Mouse (Mus musculus) heart, adult 2 months (tissue): Measurements from ENCODE around the gene Psmd9. TPM values are rescaled to one million over a fixed set of nuclear protein-coding genes. Genes with fewer than 3 reads are reported as not detected.

Experiments used
- DNase-seq, 2 experiments: peaks; one replicate each; pipeline ENCODE4 v3.0.0; 2021
- H3K27ac ChIP-seq: fragments of 200-600 bp; 2 replicates; pipeline ENCODE4 v1.8.1; 2022
- H3K27me3 ChIP-seq: fragments of 200-500 bp; 2 replicates; pipeline ENCODE4 v1.6.1; 2012; ENCODE audit warnings: mild to moderate bottlenecking, low read length, inconsistent platforms, mixed read lengths; ENCODE audit not compliant: control insufficient read depth, insufficient read depth
- H3K36me3 ChIP-seq: fragments of 200-500 bp; 2 replicates; pipeline ENCODE4 v1.6.1; 2012; ENCODE audit warnings: low read length, inconsistent platforms; ENCODE audit not compliant: control insufficient read depth, insufficient read depth
- H3K4me1 ChIP-seq: fragments of 200-500 bp; 2 replicates; pipeline ENCODE4 v1.6.1; 2011; ENCODE audit warnings: low read length; ENCODE audit not compliant: control insufficient read depth, insufficient read depth
- H3K4me3 ChIP-seq: fragments of 200-600 bp; 2 replicates; pipeline ENCODE4 v1.8.1; 2022
- H3K79me2 ChIP-seq: fragments of 200-500 bp; replicated peaks from 2 replicates; pipeline ENCODE4 v1.6.1; 2012; ENCODE audit warnings: mild to moderate bottlenecking, inconsistent platforms, low read length, moderate library complexity, mixed read lengths; ENCODE audit not compliant: control insufficient read depth, insufficient read depth
- H3K9ac ChIP-seq: fragments of 200-500 bp; 2 replicates; pipeline ENCODE4 v1.6.1; 2012; ENCODE audit warnings: low read depth, mild to moderate bottlenecking, control low read depth, inconsistent platforms, low read length, mixed read lengths
- CTCF ChIP-seq: fragments of 200-600 bp; IDR thresholded peaks from 2 replicates; pipeline ENCODE4 v1.8.1; 2022; ENCODE audit warnings: antibody characterized with exemption, mild to moderate bottlenecking, moderate library complexity
- EP300 ChIP-seq: fragments of 200-500 bp; IDR thresholded peaks from 2 replicates; pipeline ENCODE4 v1.6.1; 2011; ENCODE audit warnings: low read depth, low read length, control low read depth; ENCODE audit not compliant: insufficient read depth
- POLR2A ChIP-seq: fragments of 200-500 bp; IDR thresholded peaks from 2 replicates; pipeline ENCODE4 v1.6.1; 2011; ENCODE audit warnings: mild to moderate bottlenecking, low read depth, low read length, control low read depth; ENCODE audit not compliant: insufficient read depth
- WGBS: fragments of 180-500 bp; shearing (Covaris S2); methylation state at CpG from one replicate; pipeline ENCODE4 v1.1.7; 2018; 5-methylcytosine and 5-hydroxymethylcytosine counted together
- intact Hi-C: fragments of 180-260 bp; cut with DNase I; formaldehyde crosslinking; loops from one replicate; pipeline ENCODE4 v1.15.1; 2025
- polyA plus RNA-seq: library from polyadenylated mRNA; depleted of rRNA; stranded (reverse); fragments of >200 nt; gene quantifications from 2 replicates; pipeline ENCODE4 v1.2.3, GENCODE M21; 2012
- total RNA-seq, 2 experiments: library from RNA; stranded (reverse); gene quantifications; 2 replicates each; pipeline ENCODE4 v1.2.3; 2021

Gene Psmd9
- total and polyA plus RNA-seq, 3 experiments: 13.3 to 16.4 (median 14.8) TPM

DNA sequence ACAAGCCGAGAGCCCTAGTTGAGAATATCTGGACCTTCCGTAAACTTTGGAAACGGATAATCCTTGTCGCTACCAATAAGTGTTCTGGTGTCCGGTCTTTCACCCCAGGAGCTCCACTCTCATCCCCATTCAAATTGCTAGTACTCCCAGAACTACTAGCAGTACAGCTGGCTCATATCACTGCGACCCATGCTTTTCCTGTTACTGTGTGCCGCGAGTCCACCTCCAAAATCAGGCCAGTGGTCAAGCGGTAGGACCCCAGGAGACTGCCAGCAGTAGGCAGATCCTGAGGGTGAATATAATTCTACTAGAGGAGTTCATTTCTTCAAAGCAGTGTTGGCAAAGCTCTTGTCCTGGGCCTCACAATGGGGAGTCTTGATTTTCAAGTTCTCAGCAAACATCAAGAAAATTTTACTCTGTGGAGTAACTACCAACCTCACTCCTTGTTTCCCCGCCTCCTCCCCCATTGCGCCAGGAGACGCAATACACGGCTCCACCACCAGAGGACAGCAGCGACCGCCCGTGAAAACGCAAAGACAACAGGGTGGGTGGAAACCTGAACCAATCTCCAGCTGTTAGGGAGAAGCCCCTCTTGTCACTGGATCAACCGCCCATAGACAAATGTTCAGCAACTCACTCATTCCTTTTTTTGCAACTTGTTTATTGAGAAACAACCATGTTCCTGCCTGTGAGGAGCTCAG is 36.0 kb upstream of the Psmd9 start:
- H3K9ac ChIP-seq: no peak overlapping the region
- peak overlapping the region; percentile 100 for H3K27ac ChIP-seq
- WGBS: 14% methylated on average over 18 of the region's 18 CpGs
- TF ChIP-seq EP300 (peak; percentile 98), POLR2A (peak; percentile 55; the same call in 1 of the 2 replicates), CTCF (peak; percentile 92)
- H3K27me3 ChIP-seq: no peaks in the 10 kb centered on the region
- peak; percentile 88 to 94 for DNase-seq
- intact Hi-C loops: loop anchor here (1.0 kb wide), 3 partner anchors 16 to 69 kb away; no protein-coding TSS in a partner anchor
- H3K36me3 ChIP-seq: peaks cover 15% of the 10 kb centered on the region
- H3K79me2 ChIP-seq: no peaks in the 10 kb centered on the region
- H3K4me3 ChIP-seq: no peak overlapping the region
- H3K4me1 ChIP-seq: peaks cover 20% of the 10 kb centered on the region

DNA sequence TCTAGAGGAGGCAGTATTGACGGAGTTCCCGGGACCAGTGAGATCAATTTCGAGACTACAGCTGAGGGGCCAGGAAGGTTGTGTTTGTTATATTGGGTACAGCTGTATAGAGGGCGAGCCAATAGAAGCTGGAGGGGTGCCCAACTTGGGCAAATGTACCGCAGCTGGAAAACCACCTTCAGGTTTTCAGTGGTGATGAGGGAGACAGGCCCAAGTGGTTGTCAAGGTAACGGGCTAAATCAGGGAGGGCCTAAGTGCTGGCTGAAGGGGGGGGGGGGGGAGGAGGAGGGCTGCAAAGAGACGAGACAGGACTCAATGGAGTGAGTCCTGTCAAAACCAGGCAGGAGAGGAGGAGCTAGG is 35.4 kb upstream of the Psmd9 start:
- no peak for TF ChIP-seq CTCF
- no peak for TF ChIP-seq EP300
- no peak for TF ChIP-seq POLR2A
- no peak overlapping the region for H3K9ac ChIP-seq

DNA sequence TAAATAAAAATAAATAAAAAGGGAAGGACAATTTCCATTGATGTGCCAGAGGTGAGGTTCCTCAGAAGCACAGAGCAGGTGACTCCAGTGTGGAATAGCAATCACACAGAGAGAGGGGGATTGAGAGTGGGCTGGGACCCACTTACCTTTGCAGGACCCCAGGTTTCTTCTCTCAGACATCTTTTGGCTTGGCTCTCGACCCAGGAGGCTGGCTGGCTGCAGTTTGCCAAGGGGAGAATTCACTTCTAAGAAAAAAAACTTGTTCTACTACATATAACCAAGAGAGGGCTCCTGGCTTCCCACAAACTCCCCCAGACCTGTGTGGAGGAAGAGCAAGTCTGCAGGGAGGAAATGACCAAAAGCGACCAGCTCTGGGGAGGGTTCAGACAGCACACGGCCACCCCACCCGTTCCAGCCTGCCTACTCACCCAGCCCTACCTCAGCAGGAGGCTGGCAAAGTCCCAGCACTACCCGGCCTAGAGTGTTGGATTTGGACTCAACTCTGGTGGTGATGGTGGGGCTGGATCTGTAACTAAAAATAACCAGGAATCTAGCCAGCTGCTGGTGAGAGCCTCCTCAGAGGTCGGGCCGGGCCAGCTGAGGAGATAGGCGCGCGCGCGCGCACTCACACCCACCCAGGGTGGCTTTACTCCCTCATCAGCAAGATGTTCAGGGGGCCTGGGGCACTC is 34.9 kb upstream of the Psmd9 start:
- intact Hi-C loops: loop anchor here (1.0 kb wide), 1 partner anchor 8 kb away; the partner anchor contains the start of gene Setd1b
- Histone ChIP-seq H3K9ac (peak overlapping the region; percentile 11; the same call in 1 of the 2 replicates), H3K4me1 (peaks cover 20% of the 10 kb centered on the region), H3K36me3 (peaks cover 15% of the 10 kb centered on the region), H3K4me3 (peak overlapping the region; percentile 36), H3K27ac (peak overlapping the region; percentile 100), H3K27me3 (no peaks in the 10 kb centered on the region), H3K79me2 (no peaks in the 10 kb centered on the region)
- TF ChIP-seq EP300: peak; percentile 84
- TF ChIP-seq POLR2A: 0 out of 2 replicates have a peak, but pooled peaks have one; percentile 40
- TF ChIP-seq CTCF: no peak
- 10% methylated on average over 13 of the region's 13 CpGs for WGBS
- DNase-seq: peak; percentile 77 to 88

More for the DNA sequence above, 35.4 kb upstream of the Psmd9 start:
- Histone ChIP-seq H3K27ac (peak overlapping the region; percentile 100), H3K36me3 (peaks cover 15% of the 10 kb centered on the region), H3K27me3 (no peaks in the 10 kb centered on the region), H3K4me1 (peaks cover 20% of the 10 kb centered on the region), H3K79me2 (no peaks in the 10 kb centered on the region), H3K4me3 (no peak overlapping the region)
- DNase-seq: no peak
- intact Hi-C loops: loop anchor here (1.0 kb wide), 4 partner anchors 9 to 69 kb away; partner anchors contain the start of gene Setd1b
- 25% methylated on average over 7 of the region's 7 CpGs for WGBS

DNA sequence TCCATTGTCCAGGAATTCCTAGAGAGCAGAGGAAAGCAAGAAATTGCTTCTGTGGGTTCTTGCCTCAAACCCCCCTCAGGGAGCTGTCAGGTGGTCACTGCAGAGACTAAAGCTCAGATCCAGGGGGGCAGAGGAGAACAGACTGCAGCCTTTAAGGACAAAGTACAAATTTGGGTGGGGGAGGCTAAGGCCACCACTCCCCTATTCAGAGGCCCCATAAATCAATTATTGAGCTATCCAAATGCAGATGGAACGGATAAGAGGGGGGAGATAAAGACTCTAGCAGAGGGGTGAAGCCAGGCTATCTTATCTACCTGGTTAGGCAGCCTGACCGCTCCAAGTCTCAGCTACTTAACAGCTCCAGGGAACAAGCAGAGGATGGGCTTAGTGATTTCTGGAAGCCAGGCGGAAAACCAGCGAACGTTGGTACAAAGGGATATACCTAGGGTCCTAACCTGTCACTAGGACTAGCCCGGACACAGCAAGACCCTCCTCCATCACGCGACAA is 34.3 kb upstream of the Psmd9 start:
- Histone ChIP-seq H3K79me2 (no peaks in the 10 kb centered on the region), H3K36me3 (peaks cover 15% of the 10 kb centered on the region), H3K4me1 (peaks cover 20% of the 10 kb centered on the region), H3K27me3 (no peaks in the 10 kb centered on the region), H3K27ac (peak overlapping the region; percentile 100), H3K9ac (peak overlapping the region; percentile 7), H3K4me3 (peak overlapping the region; percentile 36)
- WGBS: 17% methylated on average over 8 of the region's 8 CpGs
- intact Hi-C loops: loop anchor here (1.0 kb wide), 1 partner anchor 7 kb away; the partner anchor contains the start of gene Setd1b
- no peak for TF ChIP-seq EP300
- no peak for TF ChIP-seq POLR2A
- TF ChIP-seq CTCF: no peak
- no peak for DNase-seq

- H3K27ac ChIP-seq: peak overlapping the region; percentile 100
- H3K4me3 ChIP-seq: peak overlapping the region; percentile 61
- H3K4me1 ChIP-seq: peaks cover 20% of the 10 kb centered on the region
- no peaks in the 10 kb centered on the region for H3K79me2 ChIP-seq
- DNase-seq: peak; percentile 93 to 96
- H3K9ac ChIP-seq: peak overlapping the region; percentile 76
- intact Hi-C loops: no loop called here
- 2% methylated on average over 30 of the region's 30 CpGs for WGBS
- TF ChIP-seq EP300 (peak; percentile 76), POLR2A (peak; percentile 86), CTCF (peak; percentile 57)
- H3K27me3 ChIP-seq: no peaks in the 10 kb centered on the region
- peaks cover 15% of the 10 kb centered on the region for H3K36me3 ChIP-seq
These were observed 33.5 kb upstream of the Psmd9 start for GRCm38 (mm10) chr5:123135471-123136360.
